Mouse (Mus musculus): Measurements from ENCODE around the gene Smyd4.
"Not testable (repeated sequence)": the region's sequence is repeated elsewhere in the genome, so short reads cannot be mapped to it uniquely, and the experiment has no call there.

Gene Smyd4

DNA sequence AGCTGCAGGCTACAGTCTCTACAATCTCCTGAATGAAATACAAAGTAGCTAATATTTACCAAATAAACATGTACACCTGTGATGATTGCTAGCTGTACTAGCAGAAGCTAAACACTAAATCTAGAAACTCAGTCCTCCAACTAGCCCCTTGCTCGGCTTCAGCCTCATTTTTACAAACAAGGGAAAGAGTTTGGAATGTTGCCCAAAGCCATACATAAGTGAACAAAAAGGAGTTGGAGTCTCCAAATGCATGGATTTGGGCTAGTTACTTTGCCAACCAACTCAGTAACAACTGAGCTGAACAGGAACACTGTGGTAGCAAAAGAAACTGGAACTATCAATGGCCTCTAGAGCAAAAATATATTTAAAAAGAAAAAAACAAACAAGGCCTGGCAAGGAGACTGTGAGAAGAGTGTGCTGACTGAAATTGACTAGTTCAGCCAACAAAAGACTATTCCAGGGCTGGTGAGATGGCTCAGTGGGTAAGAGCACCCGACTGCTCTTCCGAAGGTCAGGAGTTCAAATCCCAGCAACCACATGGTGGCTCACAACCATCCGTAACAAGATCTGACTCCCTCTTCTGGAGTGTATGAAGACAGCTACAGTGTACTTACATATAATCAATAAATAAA, 1.6 kb upstream of the Smyd4 start:
- no peak for DNase-seq (ENCODE audit: low spot score)

GRCm38 (mm10) chr11:75347188-75347585, 1.0 kb upstream of the Smyd4 start:
- no peak for DNase-seq (ENCODE audit: low spot score)

GRCm38 (mm10) chr11:75347596-75347995, 637 bp upstream of the Smyd4 start:
- DNase-seq (ENCODE audit: low spot score) = no peak

DNA sequence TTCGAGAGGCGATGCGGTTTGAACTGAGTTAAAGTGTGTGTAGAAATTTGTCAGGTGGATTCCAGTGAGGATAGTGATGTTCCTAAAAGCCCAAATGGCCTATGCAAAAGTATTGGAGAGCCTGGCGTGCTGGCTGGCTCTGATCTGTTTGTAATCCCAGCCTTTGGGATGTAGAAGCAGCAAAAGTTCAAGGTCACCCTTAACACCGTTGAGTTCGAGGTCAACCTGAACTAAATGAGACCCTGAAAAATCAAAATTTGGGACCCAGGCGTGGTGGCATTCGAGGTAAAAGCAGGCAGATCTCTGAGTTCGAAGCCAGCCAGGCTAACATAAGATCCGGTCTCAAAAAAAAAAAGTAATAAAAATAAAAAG, 643 bp downstream of the Smyd4 start:
- no peak for DNase-seq (ENCODE audit: low spot score)

- DNase-seq (ENCODE audit: low spot score) = no peak
Observed at GRCm38 (mm10) chr11:75351225-75351624, 3.0 kb downstream of the Smyd4 start.

DNA sequence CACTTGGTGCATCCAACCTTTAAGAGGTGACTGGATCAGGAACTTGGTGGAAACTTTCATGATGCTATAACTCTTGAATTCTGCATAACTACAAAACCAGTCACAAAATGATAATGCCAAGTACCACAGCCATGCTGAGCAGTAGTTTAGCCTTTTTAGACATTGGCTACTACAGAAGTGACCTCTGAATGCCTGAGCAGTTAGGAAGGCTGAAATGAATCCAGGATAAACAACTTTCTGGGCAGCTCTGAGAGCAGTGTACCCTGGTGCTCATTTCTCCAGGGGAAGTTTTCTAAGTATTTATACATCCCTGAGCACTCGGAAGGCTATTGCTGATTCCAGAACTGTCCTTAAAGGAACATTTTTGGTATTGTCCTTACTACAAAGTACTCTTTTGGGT, 7.2 kb downstream of the Smyd4 start:
- no peak for DNase-seq (ENCODE audit: low spot score)

DNA sequence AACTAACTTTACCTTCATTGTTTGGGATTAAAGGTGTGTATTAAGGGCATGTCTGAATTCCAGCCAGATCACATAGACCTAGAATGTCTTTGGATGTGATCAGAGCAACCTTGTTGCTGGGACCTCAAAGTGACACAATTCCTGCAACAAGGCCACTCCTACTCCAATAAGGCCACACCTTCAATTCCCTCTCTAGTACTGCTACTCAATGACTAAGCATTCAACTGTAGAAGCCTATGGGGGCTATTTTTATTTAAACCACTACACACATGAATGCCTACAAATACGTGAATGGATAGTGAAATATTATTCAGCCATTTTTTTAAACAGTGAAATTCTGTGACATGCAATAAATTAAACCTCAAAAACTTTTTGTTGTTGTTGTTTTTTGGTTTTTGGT, 28.9 kb downstream of the Smyd4 start:
- DNase-seq (ENCODE audit: low spot score) = no peak

DNA sequence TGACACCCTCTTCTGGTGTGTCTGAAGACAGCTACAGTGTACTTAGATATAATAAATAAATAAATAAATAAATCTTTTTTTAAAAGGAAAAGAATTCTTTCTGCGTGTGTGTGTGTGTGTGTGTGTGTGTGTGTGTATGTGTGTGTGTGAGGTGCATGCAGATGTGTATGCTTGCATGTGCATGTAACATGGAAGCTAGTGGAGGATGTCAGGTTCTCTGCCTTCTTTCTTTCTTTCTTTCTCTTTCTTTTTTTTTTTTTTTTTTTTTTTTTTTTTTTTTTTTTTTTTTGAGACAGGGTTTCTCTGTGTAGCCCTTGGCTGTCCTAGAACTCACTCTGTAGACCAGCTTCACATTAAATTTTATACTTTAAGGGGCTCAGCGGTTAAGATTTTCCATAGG, 30.6 kb downstream of the Smyd4 start:
- DNase-seq (ENCODE audit: low spot score) = not testable (repeated sequence)

GRCm38 (mm10) chr11:75383529-75383928, 35.3 kb downstream of the Smyd4 start:
- not testable (repeated sequence) for DNase-seq (ENCODE audit: low spot score)

- no peak for DNase-seq (ENCODE audit: low spot score)
Observed at GRCm38 (mm10) chr11:75395611-75396010, 47.4 kb downstream of the Smyd4 start.

GRCm38 (mm10) chr11:75397452-75397851, 49.2 kb downstream of the Smyd4 start:
- no peak for DNase-seq (ENCODE audit: low spot score)

DNA sequence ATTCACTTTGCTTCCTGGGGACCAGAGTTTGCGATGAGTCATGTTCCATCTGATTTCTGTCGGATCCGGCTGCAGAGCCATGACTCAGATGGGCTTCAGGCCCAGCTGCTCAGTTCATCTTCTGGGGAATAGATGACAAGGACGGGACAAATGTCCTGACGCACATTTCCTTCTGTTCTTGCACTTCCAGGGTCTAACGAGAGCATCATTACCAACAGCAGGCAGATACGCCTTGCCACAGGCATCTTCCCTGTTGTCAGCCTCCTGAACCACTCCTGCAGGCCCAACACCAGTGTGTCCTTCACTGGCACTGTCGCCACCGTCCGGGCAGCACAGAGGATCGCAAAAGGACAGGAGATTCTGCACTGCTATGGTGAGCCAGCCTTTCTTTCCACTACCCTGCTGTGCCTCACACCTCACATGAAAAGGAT, 51.2 kb downstream of the Smyd4 start:
- DNase-seq (ENCODE audit: low spot score) = no peak

DNA sequence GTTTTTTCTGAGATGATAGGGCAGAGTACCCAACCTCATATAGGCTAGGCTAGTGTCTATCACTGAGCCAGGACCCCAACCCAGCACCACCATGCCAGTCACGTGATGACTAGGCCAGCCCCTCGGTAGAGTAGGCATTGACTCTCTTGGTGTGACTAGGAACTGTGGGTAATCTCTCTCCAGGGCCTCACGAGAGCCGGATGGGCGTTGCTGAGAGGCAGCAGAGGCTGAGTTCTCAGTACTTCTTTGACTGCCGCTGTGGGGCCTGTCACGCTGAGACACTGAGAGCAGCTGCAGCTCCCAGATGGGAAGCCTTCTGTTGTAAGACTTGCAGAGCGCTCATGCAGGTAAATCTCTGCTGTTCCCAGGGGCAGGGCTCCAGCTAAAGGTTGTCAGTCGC, 51.9 kb downstream of the Smyd4 start:
- no peak for DNase-seq (ENCODE audit: low spot score)

DNA sequence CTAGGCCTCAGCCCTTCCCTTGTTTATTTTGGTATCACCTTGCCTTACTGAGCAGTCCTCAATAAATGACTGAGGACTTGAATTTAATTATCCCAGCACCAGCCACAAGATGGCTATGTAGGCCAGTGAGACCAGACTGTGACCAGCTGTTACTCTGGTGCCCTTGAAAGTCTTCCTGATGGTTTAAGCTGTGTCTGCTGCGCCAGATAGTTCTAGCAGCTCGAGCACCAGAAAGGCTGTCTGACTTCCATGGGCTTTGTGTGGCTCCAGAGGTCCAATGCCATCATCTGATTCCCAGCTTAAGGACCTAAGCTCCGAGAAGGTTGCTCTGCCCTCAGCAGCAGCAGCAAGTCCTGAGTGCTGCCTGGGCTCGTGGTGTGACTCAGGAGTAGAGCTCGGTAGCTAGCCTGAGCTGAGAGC, 54.0 kb downstream of the Smyd4 start:
- no peak for DNase-seq (ENCODE audit: low spot score)

GRCm38 (mm10) chr11:75403301-75404052, 55.2 kb downstream of the Smyd4 start:
- no peak for DNase-seq (ENCODE audit: low spot score)

GRCm38 (mm10) chr11:75404801-75405200, 56.6 kb downstream of the Smyd4 start:
- no peak for DNase-seq (ENCODE audit: low spot score)

DNA sequence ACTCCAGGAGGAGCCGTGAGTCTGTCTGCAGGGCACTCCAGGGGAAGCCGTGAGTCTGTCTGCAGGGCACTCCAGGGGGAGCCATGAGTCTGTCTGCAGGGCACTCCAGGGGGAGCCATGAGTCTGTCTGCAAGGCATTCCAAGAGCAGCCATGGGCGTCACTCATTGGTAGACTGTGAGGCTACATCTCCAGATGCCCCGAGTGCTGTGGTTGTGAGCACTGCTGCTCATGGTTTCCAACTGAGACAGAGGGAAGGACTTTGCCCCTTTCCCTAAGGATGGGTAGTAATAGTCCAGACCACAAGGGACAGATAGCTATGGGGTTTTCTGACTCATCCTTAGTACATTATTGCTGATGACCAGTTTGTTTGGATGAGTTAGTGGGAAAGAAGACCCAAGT, 57.9 kb downstream of the Smyd4 start:
- DNase-seq (ENCODE audit: low spot score) = no peak

GRCm38 (mm10) chr11:75406865-75407264, 58.6 kb downstream of the Smyd4 start:
- DNase-seq (ENCODE audit: low spot score) = peak; percentile 57

GRCm38 (mm10) chr11:75409679-75410575, 61.7 kb downstream of the Smyd4 start:
- no peak for DNase-seq (ENCODE audit: low spot score)

GRCm38 (mm10) chr11:75410591-75410990, 62.4 kb downstream of the Smyd4 start:
- peak; percentile 16 for DNase-seq (ENCODE audit: low spot score)

DNA sequence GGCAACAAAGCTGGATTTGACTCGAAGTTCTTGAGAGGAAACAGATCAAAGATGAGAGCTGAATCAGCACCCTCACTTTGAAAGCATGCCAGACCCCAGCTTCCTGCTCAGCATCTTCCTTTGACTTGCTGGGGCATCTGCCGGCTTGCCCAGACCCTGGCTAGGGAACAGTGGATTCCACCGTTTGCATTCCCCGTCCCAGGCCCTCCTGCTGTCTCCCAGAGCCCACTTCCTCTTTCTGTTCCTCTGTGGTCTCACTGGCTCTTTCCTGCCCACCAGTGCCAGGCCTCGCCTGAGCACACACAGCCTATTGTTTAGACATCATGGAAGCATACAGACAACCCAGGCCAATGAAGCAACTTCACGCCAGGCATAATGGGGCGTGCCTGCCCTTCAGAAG, 66.9 kb downstream of the Smyd4 start:
- no peak for DNase-seq (ENCODE audit: low spot score)

DNA sequence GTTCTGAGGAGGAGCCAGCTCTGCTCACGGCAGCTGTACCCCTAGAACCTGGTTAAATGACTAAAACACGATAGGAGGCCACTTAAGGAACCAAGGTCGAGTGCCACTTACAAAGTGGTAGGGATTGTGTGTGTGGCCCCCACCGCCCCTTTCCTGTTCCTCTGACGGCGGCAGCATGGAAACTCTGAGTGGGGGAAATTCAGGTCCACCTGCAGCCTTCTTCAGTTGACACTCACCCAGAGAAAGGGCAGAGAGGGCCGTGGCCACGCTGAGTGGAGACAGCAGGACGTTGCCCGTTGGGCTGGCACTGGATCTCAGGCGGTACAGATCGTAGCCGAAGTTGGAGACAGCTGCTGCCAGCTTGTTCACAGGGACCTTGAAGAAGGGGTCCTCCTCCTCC, 67.8 kb downstream of the Smyd4 start:
- no peak for DNase-seq (ENCODE audit: low spot score)

DNA sequence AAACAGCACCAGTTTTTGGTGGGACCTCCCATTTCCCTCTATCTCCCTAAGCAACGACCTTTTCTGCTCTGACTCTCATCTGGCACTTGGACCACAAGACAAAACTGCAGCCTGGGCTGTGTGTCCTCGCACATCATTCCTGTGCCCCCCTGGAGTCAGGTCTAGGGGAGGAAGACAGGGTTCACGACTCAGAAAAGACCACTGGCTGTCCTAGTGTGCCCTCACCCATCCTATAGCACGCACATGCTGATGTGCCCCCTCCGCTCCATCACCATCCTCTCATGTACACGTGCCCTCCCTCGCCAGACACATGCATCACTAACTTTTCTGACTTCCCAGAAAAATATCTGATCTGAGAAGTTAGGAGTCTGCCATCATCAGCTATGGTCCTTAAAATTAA, 71.8 kb downstream of the Smyd4 start:
- no peak for DNase-seq (ENCODE audit: low spot score)

All from T-cell, adult 2 months (primary cell).